Mouse (Mus musculus): ENCODE results near the gene Ctc1.
"Not testable (repeated sequence)": the region's sequence is repeated elsewhere in the genome, so short reads cannot be mapped to it uniquely, and the experiment has no call there.

Gene Ctc1

GRCm38 (mm10) chr11:69015644-69016441, at the start of gene Ctc1:
TSS of gene Ctc1 (plus strand) at chr11:69015911.
- DNase-seq (ENCODE audit: low read depth, low spot score), result peak; percentile 81

- no peak for DNase-seq (ENCODE audit: low read depth, low spot score)
Observed at GRCm38 (mm10) chr11:68966554-68966953, 49.2 kb upstream of the Ctc1 start.

GRCm38 (mm10) chr11:68967337-68968282, 48.1 kb upstream of the Ctc1 start, which contains the start of gene Slc25a35:
TSS of gene Slc25a35 (plus strand) at chr11:68968131.
- DNase-seq (ENCODE audit: low read depth, low spot score), result peak; percentile 83

GRCm38 (mm10) chr11:68968752-68969151, 47.0 kb upstream of the Ctc1 start:
- no peak for DNase-seq (ENCODE audit: low read depth, low spot score)

- DNase-seq (ENCODE audit: low read depth, low spot score), result no peak
Observed at GRCm38 (mm10) chr11:68970232-68970631, 45.5 kb upstream of the Ctc1 start.

- peak; percentile 58 for DNase-seq (ENCODE audit: low read depth, low spot score)
Observed at GRCm38 (mm10) chr11:68973250-68974058, 42.3 kb upstream of the Ctc1 start.

GRCm38 (mm10) chr11:68974059-68974450, 41.7 kb upstream of the Ctc1 start:
- DNase-seq (ENCODE audit: low read depth, low spot score), result no peak

GRCm38 (mm10) chr11:68975085-68975484, 40.6 kb upstream of the Ctc1 start, which contains the start of gene Rangrf:
TSS of gene Rangrf (minus strand) at chr11:68975185.
- no peak for DNase-seq (ENCODE audit: low read depth, low spot score)

GRCm38 (mm10) chr11:68975601-68976000, 40.1 kb upstream of the Ctc1 start:
- no peak for DNase-seq (ENCODE audit: low read depth, low spot score)

GRCm38 (mm10) chr11:68979320-68979733, 36.4 kb upstream of the Ctc1 start:
- no peak for DNase-seq (ENCODE audit: low read depth, low spot score)

GRCm38 (mm10) chr11:68980919-68981318, 34.8 kb upstream of the Ctc1 start:
- DNase-seq (ENCODE audit: low read depth, low spot score), result no peak

GRCm38 (mm10) chr11:68982639-68983369, 32.9 kb upstream of the Ctc1 start:
- DNase-seq (ENCODE audit: low read depth, low spot score), result no peak

GRCm38 (mm10) chr11:68987365-68987882, 28.3 kb upstream of the Ctc1 start:
- DNase-seq (ENCODE audit: low read depth, low spot score), result no peak

GRCm38 (mm10) chr11:68988341-68988740, 27.4 kb upstream of the Ctc1 start:
- no peak for DNase-seq (ENCODE audit: low read depth, low spot score)

GRCm38 (mm10) chr11:68993122-68993521, 22.6 kb upstream of the Ctc1 start:
- no peak for DNase-seq (ENCODE audit: low read depth, low spot score)

- no peak for DNase-seq (ENCODE audit: low read depth, low spot score)
Observed at GRCm38 (mm10) chr11:68994377-68994776, 21.3 kb upstream of the Ctc1 start.

GRCm38 (mm10) chr11:68997080-68997479, 18.6 kb upstream of the Ctc1 start:
- no peak for DNase-seq (ENCODE audit: low read depth, low spot score)

- DNase-seq (ENCODE audit: low read depth, low spot score), result not testable (repeated sequence)
Observed at GRCm38 (mm10) chr11:69002782-69003181, 12.9 kb upstream of the Ctc1 start.

- no peak for DNase-seq (ENCODE audit: low read depth, low spot score)
Observed at GRCm38 (mm10) chr11:69003592-69003991, 12.1 kb upstream of the Ctc1 start.

- DNase-seq (ENCODE audit: low read depth, low spot score), result no peak
Observed at GRCm38 (mm10) chr11:69005193-69005592, 10.5 kb upstream of the Ctc1 start.
